Mouse (Mus musculus): ENCODE measurements at regions not wholly inside any gene's neighbourhood (a gene's known extent, or its start where the extent isn't known, plus 50 kb on each side); places are given as distances from the start of the nearest gene placed in this dataset.
A peak's percentile ranks its signal among the peaks of the same experiment; 100 is the strongest.

- no peak for DNase-seq (ENCODE audit: low spot score)
Measured at GRCm38 (mm10) chr13:31166286-31166685, 192.3 kb downstream of the Gm5447 start.

GRCm38 (mm10) chr13:31168854-31169253, 194.8 kb downstream of the Gm5447 start:
- DNase-seq (ENCODE audit: low spot score): no peak

- DNase-seq (ENCODE audit: low spot score): no peak
Measured at GRCm38 (mm10) chr13:31171751-31172150, 197.7 kb downstream of the Gm5447 start.

- DNase-seq (ENCODE audit: low spot score): no peak
Measured at GRCm38 (mm10) chr13:31172580-31172979, 198.6 kb downstream of the Gm5447 start.

GRCm38 (mm10) chr13:31177999-31178783, 204.2 kb downstream of the Gm5447 start:
- no peak for DNase-seq (ENCODE audit: low spot score)

GRCm38 (mm10) chr13:31178964-31179363, 205.0 kb downstream of the Gm5447 start:
- DNase-seq (ENCODE audit: low spot score): no peak

GRCm38 (mm10) chr13:31179407-31180001, 205.5 kb downstream of the Gm5447 start:
- DNase-seq (ENCODE audit: low spot score): peak; percentile 2

- DNase-seq (ENCODE audit: low spot score): no peak
Measured at GRCm38 (mm10) chr13:31181530-31181929, 207.5 kb downstream of the Gm5447 start.

GRCm38 (mm10) chr13:31184845-31185834, 211.1 kb downstream of the Gm5447 start:
- no peak for DNase-seq (ENCODE audit: low spot score)

GRCm38 (mm10) chr13:31186805-31187589, 213.0 kb downstream of the Gm5447 start:
- no peak for DNase-seq (ENCODE audit: low spot score)

- no peak for DNase-seq (ENCODE audit: low spot score)
Measured at GRCm38 (mm10) chr13:31189116-31189515, 215.1 kb downstream of the Gm5447 start.

GRCm38 (mm10) chr13:31190036-31190435, 216.0 kb downstream of the Gm5447 start:
- no peak for DNase-seq (ENCODE audit: low spot score)

GRCm38 (mm10) chr13:31191344-31192139, 217.5 kb downstream of the Gm5447 start:
- DNase-seq (ENCODE audit: low spot score): no peak

- DNase-seq (ENCODE audit: low spot score): no peak
Measured at GRCm38 (mm10) chr13:31194971-31195370, 221.0 kb downstream of the Gm5447 start.

- no peak for DNase-seq (ENCODE audit: low spot score)
Measured at GRCm38 (mm10) chr13:31196546-31196945, 222.5 kb downstream of the Gm5447 start.

GRCm38 (mm10) chr13:31197593-31197992, 223.6 kb downstream of the Gm5447 start:
- no peak for DNase-seq (ENCODE audit: low spot score)

GRCm38 (mm10) chr13:31199384-31199783, 225.4 kb downstream of the Gm5447 start:
- DNase-seq (ENCODE audit: low spot score): no peak

- DNase-seq (ENCODE audit: low spot score): no peak
Measured at GRCm38 (mm10) chr13:31204068-31204467, 230.1 kb downstream of the Gm5447 start.

- no peak for DNase-seq (ENCODE audit: low spot score)
Measured at GRCm38 (mm10) chr13:31206381-31206780, 232.4 kb downstream of the Gm5447 start.

GRCm38 (mm10) chr13:31207709-31208108, 233.7 kb downstream of the Gm5447 start:
- peak; percentile 23 for DNase-seq (ENCODE audit: low spot score)

GRCm38 (mm10) chr13:31223016-31223415, 249.0 kb downstream of the Gm5447 start:
- DNase-seq (ENCODE audit: low spot score): no peak
